Mouse (Mus musculus): ENCODE data around the gene Gphn. TPM values are rescaled to one million over a fixed set of nuclear protein-coding genes. Genes with fewer than 3 reads are reported as not detected.
"Not testable (repeated sequence)": the region's sequence is repeated elsewhere in the genome, so short reads cannot be mapped to it uniquely, and the experiment has no call there.

Gphn gene
- polyA plus RNA-seq, 1 experiment = 0.48 TPM

DNA sequence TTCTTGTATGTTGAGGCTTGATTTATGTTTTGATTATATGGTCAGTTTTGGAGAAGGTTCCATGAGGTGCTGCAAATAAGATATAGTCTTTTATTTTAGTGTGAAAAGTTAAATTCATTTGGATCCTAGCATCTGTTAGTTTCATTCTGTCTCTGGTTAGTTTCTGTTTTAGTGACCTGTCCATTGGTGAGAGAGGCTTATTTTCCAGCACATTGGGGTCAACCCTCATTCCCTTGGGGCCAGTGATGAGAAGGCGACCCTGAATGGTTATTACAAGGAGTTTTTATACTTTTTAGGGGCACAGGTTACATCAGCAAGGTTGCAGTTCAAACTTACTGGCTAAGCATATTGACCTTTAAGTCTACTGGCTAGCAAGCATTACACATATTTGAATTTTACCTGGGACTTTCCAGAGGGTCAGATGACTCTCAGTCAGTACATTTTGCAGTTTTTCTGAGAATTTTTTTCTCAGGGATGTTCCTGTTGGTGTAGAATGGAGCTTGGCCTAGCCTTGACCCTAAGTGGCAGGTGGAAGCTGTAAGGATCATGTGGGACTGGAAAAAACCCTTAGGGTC lies 72.7 kb downstream of the Gphn start:
- Histone ChIP-seq H3K27me3 (ENCODE audit: control insufficient read depth) (no peaks in the 10 kb centered on the region), H3K36me3 (ENCODE audit: control insufficient read depth) (no peaks in the 10 kb centered on the region), H3K9me3 (ENCODE audit: control insufficient read depth, low read length) (no peaks in the 10 kb centered on the region), H3K4me3 (replicated peaks) (no peak overlapping the region), H3K4me1 (ENCODE audit: control insufficient read depth) (no peaks in the 10 kb centered on the region)
- TF ChIP-seq TAL1 (IDR thresholded peaks at IDR 0.05; ENCODE audit: low read length) = no peak

DNA sequence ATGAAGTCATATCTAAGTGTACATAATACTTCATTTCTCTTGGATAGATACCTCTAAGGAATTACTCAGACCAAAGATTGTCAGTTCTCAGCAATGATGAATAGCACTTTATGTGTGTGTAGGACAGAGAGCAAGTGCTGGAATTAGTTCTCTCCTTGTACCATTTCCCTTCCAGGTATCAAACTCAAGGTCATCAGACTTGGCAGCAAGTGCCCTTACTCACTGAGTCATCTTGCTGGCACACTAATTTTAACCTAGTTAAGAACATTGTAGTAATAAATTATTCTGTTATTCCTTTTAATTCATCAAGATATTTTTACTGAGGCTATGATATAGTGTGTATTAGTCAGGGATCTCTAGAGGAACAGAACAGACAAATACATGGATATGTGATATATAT lies 88.9 kb downstream of the Gphn start:
- Histone ChIP-seq H3K4me1 (ENCODE audit: control insufficient read depth) (no peaks in the 10 kb centered on the region), H3K9me3 (ENCODE audit: control insufficient read depth, low read length) (no peaks in the 10 kb centered on the region), H3K36me3 (ENCODE audit: control insufficient read depth) (no peaks in the 10 kb centered on the region), H3K27me3 (ENCODE audit: control insufficient read depth) (no peaks in the 10 kb centered on the region), H3K4me3 (replicated peaks) (no peak overlapping the region)
- TF ChIP-seq GATA1 (IDR thresholded peaks at IDR 0.05; ENCODE audit: low read length) = no peak
- no peak for TF ChIP-seq TAL1 (IDR thresholded peaks at IDR 0.05; ENCODE audit: low read length)

DNA sequence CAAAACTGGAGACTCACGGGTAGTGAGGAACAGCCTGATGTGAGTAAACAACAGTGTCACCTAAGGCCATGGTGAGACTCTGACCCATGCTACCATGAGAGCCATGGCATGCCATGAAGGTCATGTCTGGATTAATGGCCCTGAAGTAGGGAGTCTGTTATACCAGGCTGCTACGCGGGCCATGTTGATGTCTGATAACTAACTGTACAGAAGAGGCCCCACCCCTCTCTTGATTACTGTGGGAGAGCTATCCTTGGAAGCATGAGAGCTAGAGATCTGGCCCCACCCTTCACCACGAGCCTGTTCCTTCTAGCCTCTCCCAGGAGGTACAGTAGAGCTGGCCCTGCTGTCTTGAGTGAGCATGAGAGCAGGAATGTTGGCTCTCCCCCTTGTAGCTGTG lies 101.8 kb downstream of the Gphn start:
- Histone ChIP-seq H3K4me3 (replicated peaks) (no peak overlapping the region), H3K9me3 (ENCODE audit: control insufficient read depth, low read length) (no peaks in the 10 kb centered on the region), H3K27me3 (ENCODE audit: control insufficient read depth) (no peaks in the 10 kb centered on the region), H3K4me1 (ENCODE audit: control insufficient read depth) (peaks cover 8% of the 10 kb centered on the region), H3K36me3 (ENCODE audit: control insufficient read depth) (no peaks in the 10 kb centered on the region)
- TF ChIP-seq GATA1 (IDR thresholded peaks at IDR 0.05; ENCODE audit: low read length) (no peak), TAL1 (IDR thresholded peaks at IDR 0.05; ENCODE audit: low read length) (no peak)

DNA sequence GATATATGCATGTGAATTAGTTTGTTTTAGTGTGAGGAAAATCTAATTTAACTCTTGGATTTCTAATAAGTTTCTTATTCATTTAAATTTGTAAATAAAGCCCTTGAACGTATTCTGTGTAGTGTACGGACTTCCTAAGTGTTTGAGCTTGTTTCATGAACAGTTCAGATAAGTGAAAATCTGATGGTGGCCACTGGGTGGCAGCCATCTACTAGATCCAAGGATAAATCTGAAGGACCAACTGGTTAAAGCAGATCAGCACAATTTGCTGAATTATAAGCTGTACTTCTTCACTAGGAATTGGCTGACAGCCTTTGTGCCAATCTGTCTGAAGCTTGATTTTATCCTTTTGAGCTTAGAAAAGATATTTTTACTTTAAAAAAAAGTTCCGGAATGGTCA lies 105.9 kb downstream of the Gphn start:
- Histone ChIP-seq H3K27me3 (ENCODE audit: control insufficient read depth) (no peaks in the 10 kb centered on the region), H3K9me3 (ENCODE audit: control insufficient read depth, low read length) (no peaks in the 10 kb centered on the region), H3K4me3 (replicated peaks) (no peak overlapping the region), H3K4me1 (ENCODE audit: control insufficient read depth) (peaks cover 8% of the 10 kb centered on the region), H3K36me3 (ENCODE audit: control insufficient read depth) (no peaks in the 10 kb centered on the region)
- TF ChIP-seq TAL1 (IDR thresholded peaks at IDR 0.05; ENCODE audit: low read length) (no peak), GATA1 (IDR thresholded peaks at IDR 0.05; ENCODE audit: low read length) (no peak)

DNA sequence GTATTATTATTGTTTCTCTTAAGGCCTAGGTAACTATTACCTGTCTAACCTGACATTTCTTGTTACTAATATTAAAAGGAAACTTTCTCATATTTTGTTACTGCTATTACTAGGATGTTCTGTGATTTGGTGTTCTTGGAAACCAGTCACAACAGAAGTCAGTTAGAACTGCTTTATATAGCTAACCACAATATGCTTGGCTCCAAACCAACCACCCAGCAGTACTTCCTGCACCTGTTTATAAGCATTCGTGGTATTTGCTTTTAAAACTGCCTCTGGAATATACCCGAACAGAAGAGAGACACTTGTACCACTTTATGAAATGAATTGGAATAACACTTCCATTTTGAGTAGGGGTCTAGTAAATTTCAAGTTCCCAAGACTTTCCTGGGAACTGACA lies 130.3 kb downstream of the Gphn start:
- Histone ChIP-seq H3K27me3 (ENCODE audit: control insufficient read depth) (no peaks in the 10 kb centered on the region), H3K4me1 (ENCODE audit: control insufficient read depth) (no peaks in the 10 kb centered on the region), H3K9me3 (ENCODE audit: control insufficient read depth, low read length) (no peaks in the 10 kb centered on the region), H3K4me3 (replicated peaks) (no peak overlapping the region), H3K36me3 (ENCODE audit: control insufficient read depth) (no peaks in the 10 kb centered on the region)
- TF ChIP-seq GATA1 (IDR thresholded peaks at IDR 0.05; ENCODE audit: low read length) (no peak), TAL1 (IDR thresholded peaks at IDR 0.05; ENCODE audit: low read length) (no peak)

DNA sequence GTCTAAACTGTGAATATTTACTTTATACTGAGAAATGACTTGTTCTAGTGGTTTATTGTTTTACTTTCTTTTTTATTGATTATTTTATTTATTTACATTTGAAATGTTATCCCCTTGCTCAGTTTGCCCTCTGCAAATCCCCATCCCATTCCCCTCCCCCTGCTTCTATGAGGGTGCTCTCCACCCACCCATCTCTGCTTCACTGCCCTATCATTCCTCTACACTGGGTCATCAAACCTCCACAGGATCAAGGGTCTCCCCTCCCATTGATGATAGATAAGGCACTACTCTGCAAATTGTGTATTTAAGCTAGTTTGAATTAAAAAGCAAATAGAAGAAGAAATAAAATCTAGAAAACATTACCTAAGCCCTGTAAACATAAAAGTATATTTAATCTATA lies 163.1 kb downstream of the Gphn start:
- TF ChIP-seq TAL1 (IDR thresholded peaks at IDR 0.05; ENCODE audit: low read length) (no peak), GATA1 (IDR thresholded peaks at IDR 0.05; ENCODE audit: low read length) (no peak)

DNA sequence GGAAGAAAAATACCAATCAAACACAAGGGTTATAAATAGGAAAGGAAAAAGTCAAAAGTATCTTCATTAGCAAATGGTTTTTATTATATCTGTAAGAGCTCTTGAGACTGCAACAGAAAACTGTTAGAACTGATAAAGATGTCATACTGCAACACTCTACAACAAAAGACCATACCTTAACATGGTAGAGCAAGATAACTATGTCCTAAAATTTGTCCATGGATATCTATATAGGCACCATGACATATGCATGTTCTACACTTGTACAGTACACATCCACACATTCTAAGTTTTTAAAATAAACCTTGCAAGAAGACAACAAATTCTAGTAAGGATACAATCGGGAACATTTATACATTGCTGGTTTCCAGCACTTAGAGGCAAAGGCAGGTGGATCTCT lies 169.1 kb downstream of the Gphn start:
- no peak overlapping the region for H3K4me3 ChIP-seq (replicated peaks)
- no peaks in the 10 kb centered on the region for H3K9me3 ChIP-seq (ENCODE audit: control insufficient read depth, low read length)

More for the DNA sequence above, 163.1 kb downstream of the Gphn start:
- Histone ChIP-seq H3K9me3 (ENCODE audit: control insufficient read depth, low read length) (no peaks in the 10 kb centered on the region), H3K36me3 (ENCODE audit: control insufficient read depth) (no peaks in the 10 kb centered on the region; the same call in 1 of the 2 replicates), H3K4me1 (ENCODE audit: control insufficient read depth) (peaks cover 6% of the 10 kb centered on the region), H3K27me3 (ENCODE audit: control insufficient read depth) (no peaks in the 10 kb centered on the region), H3K4me3 (replicated peaks) (no peak overlapping the region)

DNA sequence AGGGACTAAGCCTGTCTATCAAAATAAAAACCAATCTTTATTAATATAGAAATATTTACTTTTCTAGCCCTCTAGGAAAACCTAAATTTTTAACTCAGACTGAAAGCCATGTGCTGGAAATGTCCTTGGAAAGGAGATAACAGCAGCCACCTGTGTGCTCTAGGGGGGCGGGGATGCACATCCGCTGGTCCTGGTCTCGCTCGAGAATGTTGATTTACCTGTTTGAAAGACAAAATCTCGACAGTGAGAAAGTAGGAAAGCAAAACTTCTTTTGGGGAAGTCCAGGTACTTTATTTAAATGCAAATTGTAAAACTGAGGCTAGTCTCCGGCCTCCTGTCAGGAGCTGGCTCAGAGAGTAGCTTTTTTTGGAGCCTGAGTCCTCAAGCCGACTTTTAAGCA lies 181.3 kb downstream of the Gphn start:
- H3K27me3 ChIP-seq (ENCODE audit: control insufficient read depth); H3K4me3 ChIP-seq (replicated peaks); H3K36me3 ChIP-seq (ENCODE audit: control insufficient read depth); H3K9me3 ChIP-seq (ENCODE audit: control insufficient read depth, low read length); H3K4me1 ChIP-seq (ENCODE audit: control insufficient read depth): not testable (repeated sequence)

More for the DNA sequence above, 169.1 kb downstream of the Gphn start:
- H3K4me1 ChIP-seq (ENCODE audit: control insufficient read depth) = no peaks in the 10 kb centered on the region
- H3K27me3 ChIP-seq (ENCODE audit: control insufficient read depth) = no peaks in the 10 kb centered on the region
- H3K36me3 ChIP-seq (ENCODE audit: control insufficient read depth) = no peaks in the 10 kb centered on the region; the same call in 1 of the 2 replicates
- TF ChIP-seq GATA1 (IDR thresholded peaks at IDR 0.05; ENCODE audit: low read length) (no peak), TAL1 (IDR thresholded peaks at IDR 0.05; ENCODE audit: low read length) (no peak)

DNA sequence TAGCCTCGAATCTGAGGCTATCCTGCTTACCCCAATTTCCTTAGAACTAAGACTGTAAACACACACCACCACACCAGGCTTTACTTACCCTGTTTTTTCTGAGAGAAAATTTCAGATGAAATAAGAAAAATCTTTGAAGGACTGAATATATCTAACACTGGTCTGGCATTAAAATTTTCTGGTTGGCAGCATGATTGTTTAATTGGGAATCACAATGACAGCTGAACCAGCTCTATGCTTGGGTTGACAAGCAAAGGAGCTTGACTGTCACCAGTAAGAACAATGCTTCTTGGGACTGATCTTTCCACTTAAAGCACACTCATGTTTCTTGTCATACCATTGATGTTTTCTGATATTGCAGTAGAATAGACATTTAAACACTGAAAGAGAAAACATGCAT lies 296.0 kb downstream of the Gphn start:
- Histone ChIP-seq H3K4me1 (ENCODE audit: control insufficient read depth) (no peaks in the 10 kb centered on the region), H3K36me3 (ENCODE audit: control insufficient read depth) (no peaks in the 10 kb centered on the region), H3K27me3 (ENCODE audit: control insufficient read depth) (no peaks in the 10 kb centered on the region), H3K4me3 (replicated peaks) (no peak overlapping the region), H3K9me3 (ENCODE audit: control insufficient read depth, low read length) (no peaks in the 10 kb centered on the region)
- TF ChIP-seq TAL1 (IDR thresholded peaks at IDR 0.05; ENCODE audit: low read length) (no peak), GATA1 (IDR thresholded peaks at IDR 0.05; ENCODE audit: low read length) (no peak)

DNA sequence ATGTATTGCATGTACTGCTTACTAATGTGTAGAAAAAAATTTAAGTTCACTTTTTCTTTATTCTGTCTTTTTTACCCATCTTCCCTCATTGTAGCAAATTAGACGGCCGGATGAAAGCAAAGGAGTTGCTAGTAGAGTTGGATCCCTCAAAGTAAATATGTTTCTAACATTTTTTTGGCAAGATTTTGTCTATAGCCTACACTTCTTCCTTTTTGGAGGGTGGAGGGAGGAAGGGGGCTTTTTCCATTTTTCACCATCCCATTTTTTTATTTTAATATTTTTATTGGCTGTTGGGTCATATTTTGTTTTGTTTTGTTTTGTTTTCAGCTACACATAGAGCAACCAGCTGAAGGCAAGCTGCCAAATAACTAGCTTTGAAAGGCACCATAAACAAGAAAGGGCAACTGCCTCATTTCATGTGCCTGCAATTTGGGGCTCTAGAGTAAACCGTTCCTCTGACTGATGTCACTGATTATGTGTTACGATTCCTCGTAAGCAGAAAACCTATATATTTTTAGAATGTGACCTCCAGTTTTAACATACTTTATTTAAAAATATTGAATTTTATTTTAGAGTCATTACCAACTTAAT lies 296.7 kb downstream of the Gphn start:
- Histone ChIP-seq H3K4me3 (replicated peaks) (no peak overlapping the region), H3K9me3 (ENCODE audit: control insufficient read depth, low read length) (no peaks in the 10 kb centered on the region), H3K36me3 (ENCODE audit: control insufficient read depth) (no peaks in the 10 kb centered on the region), H3K4me1 (ENCODE audit: control insufficient read depth) (no peaks in the 10 kb centered on the region), H3K27me3 (ENCODE audit: control insufficient read depth) (no peaks in the 10 kb centered on the region)
- TF ChIP-seq TAL1 (IDR thresholded peaks at IDR 0.05; ENCODE audit: low read length) (no peak), GATA1 (IDR thresholded peaks at IDR 0.05; ENCODE audit: low read length) (no peak)

DNA sequence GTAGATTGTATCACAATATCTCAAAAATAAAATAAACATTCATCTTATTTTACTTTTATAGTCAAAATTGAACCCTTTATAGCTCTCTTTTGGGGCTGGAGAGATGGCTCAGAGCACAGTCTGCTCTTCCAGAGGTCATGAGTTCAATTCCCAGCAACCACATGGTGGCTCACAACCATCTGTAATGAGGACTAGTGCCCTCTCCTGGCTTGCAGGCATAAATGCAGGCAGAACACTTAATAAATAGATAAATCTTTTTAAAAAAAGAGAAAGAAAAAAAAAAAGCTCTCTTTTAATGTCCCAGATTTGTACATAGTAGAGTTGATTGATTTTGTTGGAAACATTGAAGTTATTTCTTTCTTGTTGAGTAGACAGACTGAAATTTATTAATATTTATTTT lies 311.4 kb downstream of the Gphn start:
- H3K4me1 ChIP-seq (ENCODE audit: control insufficient read depth); H3K36me3 ChIP-seq (ENCODE audit: control insufficient read depth); H3K4me3 ChIP-seq (replicated peaks); H3K9me3 ChIP-seq (ENCODE audit: control insufficient read depth, low read length); H3K27me3 ChIP-seq (ENCODE audit: control insufficient read depth): not testable (repeated sequence)
